Mouse (Mus musculus): ENCODE measurements around the gene 9530077C05Rik. TPM values are rescaled to one million over a fixed set of nuclear protein-coding genes. Genes with fewer than 3 reads are reported as not detected.

9530077C05Rik gene
- polyA plus RNA-seq, 1 experiment from 2014 or later = 3.0 TPM

DNA sequence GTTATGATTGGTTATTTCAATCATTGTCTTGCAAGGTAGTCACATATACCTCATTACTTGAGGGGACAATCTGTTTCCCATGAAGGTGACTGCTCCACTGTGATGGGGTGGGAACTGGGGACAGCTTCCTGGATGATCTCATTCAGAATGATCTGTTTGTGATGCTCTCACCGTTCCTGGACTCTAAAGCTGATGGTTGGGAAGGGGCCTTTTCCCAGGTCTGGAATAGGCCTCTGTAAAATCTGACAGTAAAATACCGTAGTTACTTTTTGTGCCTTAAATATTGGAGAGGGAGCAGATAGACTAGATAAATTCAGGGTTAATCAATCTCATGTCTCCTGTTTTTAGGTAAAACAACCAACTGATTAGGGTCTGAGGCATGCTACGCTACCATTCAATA lies 58.3 kb downstream of the 9530077C05Rik start, which contains the start of gene Rp9:
Gene Rp9, minus strand, starts transcription at position 101 of the 400 bp plus-strand sequence.
- ATAC-seq (replicated peaks; ENCODE audit: insufficient number of reproducible peaks, low FRiP score, low TSS enrichment) = no peak
- H3K4me3 ChIP-seq (ENCODE audit: low read depth, low read length) = peak within 1 kb of the TSS; percentile 90
- H3K9ac ChIP-seq (ENCODE audit: low read depth, low read length) = peak within 1 kb of the TSS; percentile 93
- no peaks in the 10 kb centered on the region for H3K36me3 ChIP-seq (ENCODE audit: control insufficient read depth, insufficient read depth, low read length)
- WGBS (ENCODE audit: insufficient replicate concordance) = 93% methylated on average over 3 of the region's 3 CpGs
- no peaks in the 10 kb centered on the region for H3K27me3 ChIP-seq (ENCODE audit: control insufficient read depth, insufficient read depth, low read length)
- H3K4me1 ChIP-seq (ENCODE audit: control insufficient read depth, insufficient read depth, low read length) = 0 out of 2 replicates have a peak, but pooled peaks cover 4% of the 10 kb centered on the region
- H3K27ac ChIP-seq (ENCODE audit: low read depth, low read length) = no peak within 1 kb of the TSS
- H3K4me2 ChIP-seq = peak within 1 kb of the TSS; percentile 82
- no peaks in the 10 kb centered on the region for H3K9me3 ChIP-seq (replicated peaks; ENCODE audit: control insufficient read depth, low read length)

DNA sequence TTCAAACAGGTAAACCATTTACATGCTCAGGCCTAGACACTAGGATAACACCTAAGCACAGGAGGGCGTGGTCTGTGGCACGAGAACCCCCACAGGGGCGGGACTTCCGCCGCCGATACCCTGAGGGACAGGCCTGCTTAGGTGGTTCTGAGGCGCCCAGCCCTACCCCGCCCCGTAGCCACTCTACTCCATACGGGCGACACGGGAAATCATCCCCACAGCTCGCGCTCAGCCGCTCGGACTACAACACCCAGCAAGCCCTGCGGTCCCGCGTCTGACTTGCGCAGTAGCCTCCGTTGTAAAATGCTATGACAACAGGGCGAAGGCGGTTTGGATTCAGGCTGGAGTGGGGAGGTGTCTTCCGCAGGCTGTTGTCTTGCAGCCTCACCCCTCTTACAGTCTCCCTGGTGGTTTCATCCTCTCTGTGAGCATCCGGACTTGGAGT lies 64.1 kb downstream of the 9530077C05Rik start, which contains the start of gene Bbs9:
Gene Bbs9, plus strand, starts transcription at position 292 of the 445 bp plus-strand sequence.
- ATAC-seq (replicated peaks; ENCODE audit: insufficient number of reproducible peaks, low FRiP score, low TSS enrichment) = peak; percentile 99
- WGBS (ENCODE audit: insufficient replicate concordance) = under 1% methylated on average over 25 of the region's 25 CpGs
- 0 out of 2 replicates have a peak within 1 kb of the TSS, but pooled peaks have one; percentile 29 for H3K27ac ChIP-seq (ENCODE audit: low read depth, low read length)
- peak within 1 kb of the TSS; percentile 64 for H3K4me3 ChIP-seq (ENCODE audit: low read depth, low read length)
- H3K4me1 ChIP-seq (ENCODE audit: control insufficient read depth, insufficient read depth, low read length) = no peaks in the 10 kb centered on the region
- H3K36me3 ChIP-seq (ENCODE audit: control insufficient read depth, insufficient read depth, low read length) = no peaks in the 10 kb centered on the region
- H3K9me3 ChIP-seq (replicated peaks; ENCODE audit: control insufficient read depth, low read length) = no peaks in the 10 kb centered on the region
- H3K9ac ChIP-seq (ENCODE audit: low read depth, low read length) = peak within 1 kb of the TSS; percentile 73
- H3K4me2 ChIP-seq = peak within 1 kb of the TSS; percentile 94
- H3K27me3 ChIP-seq (ENCODE audit: control insufficient read depth, insufficient read depth, low read length) = no peaks in the 10 kb centered on the region

DNA sequence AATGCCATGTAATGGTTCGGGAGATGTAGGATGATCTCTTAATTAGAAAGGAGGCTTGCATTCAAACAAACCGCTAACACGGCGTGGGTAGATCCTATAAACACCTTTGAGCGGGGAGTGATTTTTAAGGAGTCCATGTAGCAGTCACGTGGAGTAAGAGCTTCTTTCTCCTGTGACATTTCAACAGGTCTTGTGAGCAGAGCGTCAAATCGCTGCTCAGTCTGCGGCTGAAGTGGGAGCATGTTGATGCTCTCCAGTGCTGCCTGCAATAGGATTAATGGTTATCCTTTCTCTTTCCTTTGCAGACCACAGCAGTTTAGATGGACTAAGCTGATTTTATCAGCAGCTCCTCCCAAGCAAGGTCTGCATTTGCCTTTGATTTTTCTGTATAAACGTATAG lies 65.0 kb downstream of the 9530077C05Rik start:
- Histone ChIP-seq H3K4me3 (ENCODE audit: low read depth, low read length) (peak overlapping the region; percentile 64), H3K27ac (ENCODE audit: low read depth, low read length) (no peak overlapping the region), H3K9ac (ENCODE audit: low read depth, low read length) (peak overlapping the region; percentile 73), H3K4me2 (peak overlapping the region; percentile 94), H3K9me3 (replicated peaks; ENCODE audit: control insufficient read depth, low read length) (no peaks in the 10 kb centered on the region), H3K27me3 (ENCODE audit: control insufficient read depth, insufficient read depth, low read length) (no peaks in the 10 kb centered on the region), H3K4me1 (ENCODE audit: control insufficient read depth, insufficient read depth, low read length) (no peaks in the 10 kb centered on the region), H3K36me3 (ENCODE audit: control insufficient read depth, insufficient read depth, low read length) (no peaks in the 10 kb centered on the region)
- 5% methylated on average over 10 of the region's 10 CpGs for WGBS (ENCODE audit: insufficient replicate concordance)
- ATAC-seq (replicated peaks; ENCODE audit: insufficient number of reproducible peaks, low FRiP score, low TSS enrichment) = no peak

DNA sequence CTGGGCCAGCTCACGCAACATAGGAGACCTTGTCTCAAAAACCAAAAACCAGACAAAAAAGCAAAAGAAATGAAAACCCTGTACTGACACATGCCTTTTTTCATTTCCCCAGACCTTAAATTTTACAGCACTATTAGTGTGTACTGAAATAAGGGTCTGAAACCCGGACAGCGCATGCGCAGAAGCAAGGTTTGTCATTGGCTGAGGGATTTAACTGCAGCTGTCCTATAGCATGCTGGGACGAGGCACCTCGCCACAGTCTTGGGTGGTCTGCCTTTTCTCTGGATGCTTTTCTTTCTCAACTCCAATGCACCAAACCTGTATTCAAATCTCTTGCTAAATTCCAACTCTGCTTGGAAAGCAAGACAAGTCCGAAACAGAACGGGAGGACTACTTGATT lies 67.6 kb downstream of the 9530077C05Rik start:
- H3K9me3 ChIP-seq (replicated peaks; ENCODE audit: control insufficient read depth, low read length) = no peaks in the 10 kb centered on the region
- no peaks in the 10 kb centered on the region for H3K4me1 ChIP-seq (ENCODE audit: control insufficient read depth, insufficient read depth, low read length)
- H3K9ac ChIP-seq (ENCODE audit: low read depth, low read length) = no peak overlapping the region
- no peaks in the 10 kb centered on the region for H3K27me3 ChIP-seq (ENCODE audit: control insufficient read depth, insufficient read depth, low read length)
- no peak overlapping the region for H3K4me2 ChIP-seq
- ATAC-seq (replicated peaks; ENCODE audit: insufficient number of reproducible peaks, low FRiP score, low TSS enrichment) = no peak
- no peak overlapping the region for H3K4me3 ChIP-seq (ENCODE audit: low read depth, low read length)
- H3K36me3 ChIP-seq (ENCODE audit: control insufficient read depth, insufficient read depth, low read length) = no peaks in the 10 kb centered on the region
- no peak overlapping the region for H3K27ac ChIP-seq (ENCODE audit: low read depth, low read length)
- 90% methylated on average over 8 of the region's 8 CpGs for WGBS (ENCODE audit: insufficient replicate concordance)

DNA sequence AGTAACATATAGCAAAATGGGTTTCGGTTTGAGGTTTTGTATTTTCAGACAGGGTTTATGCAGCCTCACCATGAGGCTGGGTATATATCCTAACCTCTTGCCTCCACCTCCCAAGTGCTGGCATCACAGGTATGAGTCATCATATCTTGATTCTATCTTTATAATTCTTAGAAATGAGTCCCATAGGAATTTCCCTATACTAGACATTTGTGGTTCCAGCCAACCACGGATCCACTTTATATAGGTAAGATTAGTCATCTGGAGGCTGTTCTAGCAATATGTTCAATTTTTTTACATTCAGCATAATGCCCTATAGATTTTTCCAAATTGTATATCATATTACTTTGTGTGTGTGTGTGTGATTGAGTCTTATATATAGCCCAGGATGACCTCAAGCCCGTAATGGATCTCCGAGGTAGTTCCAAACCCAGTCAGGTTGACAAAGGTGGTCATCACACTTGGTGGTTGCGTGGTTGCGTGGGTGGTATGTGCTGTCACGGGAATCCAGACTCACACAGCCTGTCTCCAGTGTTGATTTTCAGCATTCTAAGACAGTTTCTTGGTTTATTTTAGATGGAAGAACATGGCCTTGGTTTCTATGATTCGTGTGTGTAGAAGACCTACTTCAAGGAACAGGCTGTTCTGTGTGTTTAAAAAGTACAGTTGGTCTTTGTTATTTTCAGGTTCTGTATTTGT lies 72.7 kb downstream of the 9530077C05Rik start:
- Histone ChIP-seq H3K4me3 (ENCODE audit: low read depth, low read length) (no peak overlapping the region), H3K27me3 (ENCODE audit: control insufficient read depth, insufficient read depth, low read length) (no peaks in the 10 kb centered on the region), H3K27ac (ENCODE audit: low read depth, low read length) (no peak overlapping the region), H3K4me2 (no peak overlapping the region), H3K4me1 (ENCODE audit: control insufficient read depth, insufficient read depth, low read length) (no peaks in the 10 kb centered on the region), H3K36me3 (ENCODE audit: control insufficient read depth, insufficient read depth, low read length) (no peaks in the 10 kb centered on the region), H3K9me3 (replicated peaks; ENCODE audit: control insufficient read depth, low read length) (no peaks in the 10 kb centered on the region), H3K9ac (ENCODE audit: low read depth, low read length) (no peak overlapping the region)
- ATAC-seq (replicated peaks; ENCODE audit: insufficient number of reproducible peaks, low FRiP score, low TSS enrichment) = no peak
- 90% methylated on average over 8 of the region's 8 CpGs for WGBS (ENCODE audit: insufficient replicate concordance)

DNA sequence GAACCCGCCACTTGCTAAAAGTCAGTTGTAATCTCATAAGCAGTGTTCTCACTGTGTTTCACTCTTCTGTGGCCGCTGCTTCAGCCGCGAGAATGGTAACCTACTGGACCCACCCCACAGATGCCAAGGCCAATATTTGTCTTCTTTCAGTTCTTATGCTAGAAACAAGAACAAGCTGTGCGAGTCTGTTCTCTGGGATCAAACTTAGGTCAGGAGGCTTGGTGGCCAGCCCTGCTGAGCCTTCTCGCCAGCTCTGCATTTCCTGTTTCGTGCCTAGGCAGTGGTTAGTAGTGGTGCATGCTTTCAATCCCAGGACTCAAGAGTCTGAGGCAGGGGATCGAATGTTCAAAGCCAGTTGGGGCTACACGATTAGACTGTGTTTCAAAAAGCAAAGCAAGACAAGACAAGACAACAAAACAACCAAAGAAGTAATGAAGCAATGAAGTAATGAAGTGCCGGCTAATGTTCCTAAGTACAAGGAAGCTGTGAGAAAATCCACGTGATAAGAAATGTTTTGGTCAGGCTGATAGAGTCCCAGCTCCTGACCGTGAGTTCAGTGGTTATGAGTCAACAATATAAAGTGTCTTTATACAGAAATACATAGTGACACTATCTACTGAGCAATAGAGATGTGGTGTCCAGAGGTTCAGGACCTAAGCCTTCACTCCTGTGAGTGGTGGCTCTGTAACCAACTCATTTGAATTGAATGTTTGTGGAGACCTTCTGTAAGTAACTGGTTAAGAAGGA lies 73.4 kb downstream of the 9530077C05Rik start:
- Histone ChIP-seq H3K9ac (ENCODE audit: low read depth, low read length) (no peak overlapping the region), H3K27ac (ENCODE audit: low read depth, low read length) (no peak overlapping the region), H3K4me1 (ENCODE audit: control insufficient read depth, insufficient read depth, low read length) (no peaks in the 10 kb centered on the region), H3K4me3 (ENCODE audit: low read depth, low read length) (no peak overlapping the region), H3K27me3 (ENCODE audit: control insufficient read depth, insufficient read depth, low read length) (no peaks in the 10 kb centered on the region), H3K36me3 (ENCODE audit: control insufficient read depth, insufficient read depth, low read length) (no peaks in the 10 kb centered on the region), H3K9me3 (replicated peaks; ENCODE audit: control insufficient read depth, low read length) (no peaks in the 10 kb centered on the region), H3K4me2 (no peak overlapping the region)
- WGBS (ENCODE audit: insufficient replicate concordance) = 81% methylated on average over 12 of the region's 12 CpGs
- ATAC-seq (replicated peaks; ENCODE audit: insufficient number of reproducible peaks, low FRiP score, low TSS enrichment) = no peak

DNA sequence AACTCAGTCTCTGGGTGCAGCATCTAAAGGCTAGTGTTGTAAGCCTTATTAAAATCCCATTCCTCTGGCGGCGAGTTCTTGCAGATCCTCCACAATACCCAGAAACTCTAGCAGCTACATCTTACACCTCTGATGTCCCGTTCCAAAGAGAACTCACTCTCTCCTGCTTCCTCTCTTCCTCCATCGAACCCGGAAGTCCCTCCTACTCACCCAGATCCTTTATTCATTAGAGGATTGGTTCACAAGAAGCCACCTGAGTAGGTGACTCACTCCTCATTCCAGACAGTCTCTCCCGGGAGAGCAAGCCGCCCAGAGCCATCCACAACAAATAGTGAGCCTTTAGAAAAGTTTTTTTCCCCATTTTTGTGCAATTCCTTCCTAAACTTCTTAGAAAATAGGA lies 74.9 kb downstream of the 9530077C05Rik start:
- ATAC-seq (replicated peaks; ENCODE audit: insufficient number of reproducible peaks, low FRiP score, low TSS enrichment) = no peak
- Histone ChIP-seq H3K36me3 (ENCODE audit: control insufficient read depth, insufficient read depth, low read length) (no peaks in the 10 kb centered on the region), H3K27ac (ENCODE audit: low read depth, low read length) (no peak overlapping the region), H3K27me3 (ENCODE audit: control insufficient read depth, insufficient read depth, low read length) (no peaks in the 10 kb centered on the region), H3K4me3 (ENCODE audit: low read depth, low read length) (no peak overlapping the region), H3K4me2 (no peak overlapping the region), H3K4me1 (ENCODE audit: control insufficient read depth, insufficient read depth, low read length) (no peaks in the 10 kb centered on the region), H3K9ac (ENCODE audit: low read depth, low read length) (no peak overlapping the region), H3K9me3 (replicated peaks; ENCODE audit: control insufficient read depth, low read length) (no peaks in the 10 kb centered on the region)
- WGBS (ENCODE audit: insufficient replicate concordance) = 81% methylated on average over 7 of the region's 7 CpGs

DNA sequence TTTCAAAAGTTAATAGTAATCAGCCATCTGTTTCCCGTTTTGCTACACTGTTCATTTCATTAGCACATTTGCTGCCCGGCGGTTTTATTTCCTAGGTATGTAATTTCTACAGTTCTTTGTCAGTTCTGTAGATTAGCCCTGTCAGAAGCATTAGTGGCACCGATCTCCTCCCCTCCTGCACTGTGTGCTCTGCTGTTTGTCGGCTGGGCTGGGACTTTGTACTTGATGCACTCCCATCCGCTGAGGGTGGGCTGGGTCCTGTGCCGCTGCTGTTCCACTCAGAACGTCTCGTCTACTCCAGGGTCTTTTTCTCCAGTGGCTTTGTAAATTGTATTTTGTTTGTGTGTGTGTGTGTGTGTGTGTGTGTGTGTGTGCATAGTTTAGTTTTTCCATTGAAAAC lies 77.7 kb downstream of the 9530077C05Rik start:
- Histone ChIP-seq H3K27ac (ENCODE audit: low read depth, low read length) (no peak overlapping the region), H3K4me2 (no peak overlapping the region), H3K27me3 (ENCODE audit: control insufficient read depth, insufficient read depth, low read length) (no peaks in the 10 kb centered on the region), H3K36me3 (ENCODE audit: control insufficient read depth, insufficient read depth, low read length) (no peaks in the 10 kb centered on the region), H3K4me1 (ENCODE audit: control insufficient read depth, insufficient read depth, low read length) (no peaks in the 10 kb centered on the region), H3K4me3 (ENCODE audit: low read depth, low read length) (no peak overlapping the region), H3K9ac (ENCODE audit: low read depth, low read length) (no peak overlapping the region), H3K9me3 (replicated peaks; ENCODE audit: control insufficient read depth, low read length) (no peaks in the 10 kb centered on the region)
- 0 out of 2 replicates have a peak, but pooled peaks have one; percentile 49 for ATAC-seq (replicated peaks; ENCODE audit: insufficient number of reproducible peaks, low FRiP score, low TSS enrichment)
- WGBS (ENCODE audit: insufficient replicate concordance) = 42% methylated on average over 9 of the region's 9 CpGs

Measured in heart, embryonic 11.5 days (tissue).